Mouse (Mus musculus): ENCODE measurements around the gene Snx4. TPM values are rescaled to one million over a fixed set of nuclear protein-coding genes. Genes with fewer than 3 reads are reported as not detected.

Snx4 gene
- total and polyA plus RNA-seq, 2 experiments from 2014 or later, result 95.4 to 108 TPM

DNA sequence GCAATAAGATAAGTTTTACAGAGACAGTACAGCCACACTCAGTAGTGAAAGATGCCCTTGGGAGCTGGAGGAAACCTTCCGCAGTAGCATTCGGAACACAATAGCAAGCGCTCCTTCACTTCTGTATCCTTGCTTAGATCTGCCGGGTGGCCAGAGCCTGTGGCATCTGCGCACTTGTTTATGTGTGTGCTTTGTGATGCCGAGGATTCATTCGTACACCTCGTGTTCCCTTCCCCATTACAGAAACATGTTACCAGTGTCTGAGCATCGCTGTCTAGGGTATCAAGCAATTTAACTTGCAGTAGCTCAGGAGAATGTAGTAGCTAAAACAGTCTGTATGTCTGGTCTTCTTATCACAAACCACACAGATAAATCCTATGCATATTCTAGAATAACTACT lies 44.1 kb downstream of the Snx4 start:
- no peaks in the 10 kb centered on the region for H3K9me3 ChIP-seq (ENCODE audit: low read length)
- H3K9ac ChIP-seq, result no peak overlapping the region
- no peak overlapping the region for H3K4me2 ChIP-seq (ENCODE audit: low read depth)
- 94% methylated on average over 9 of the region's 9 CpGs for WGBS
- H3K4me3 ChIP-seq (ENCODE audit: low read depth, low read length), result no peak overlapping the region
- H3K4me1 ChIP-seq (ENCODE audit: insufficient read depth), result no peaks in the 10 kb centered on the region
- no peak for DNase-seq
- no peaks in the 10 kb centered on the region for H3K27me3 ChIP-seq (ENCODE audit: insufficient read depth, low read length)
- peaks cover 67% of the 10 kb centered on the region for H3K36me3 ChIP-seq (ENCODE audit: insufficient read depth)
- no peak for TF ChIP-seq CTCF (IDR thresholded peaks at IDR 0.05; ENCODE audit: low read depth)
- no peak for ATAC-seq
- H3K27ac ChIP-seq (ENCODE audit: low read depth, low read length), result no peak overlapping the region

GRCm38 (mm10) chr16:33297493-33297892 lies 46.3 kb downstream of the Snx4 start:
- no peak overlapping the region for H3K27ac ChIP-seq (ENCODE audit: low read depth, low read length)
- 95% methylated on average over 1 of the region's 1 CpGs for WGBS
- DNase-seq (no peak), ATAC-seq (no peak)
- no peak overlapping the region for H3K9ac ChIP-seq
- H3K4me1 ChIP-seq (ENCODE audit: insufficient read depth), result no peaks in the 10 kb centered on the region
- H3K36me3 ChIP-seq (ENCODE audit: insufficient read depth), result peaks cover 48% of the 10 kb centered on the region
- no peaks in the 10 kb centered on the region for H3K9me3 ChIP-seq (ENCODE audit: low read length)
- no peak overlapping the region for H3K4me3 ChIP-seq (ENCODE audit: low read depth, low read length)
- H3K4me2 ChIP-seq (ENCODE audit: low read depth), result no peak overlapping the region
- no peaks in the 10 kb centered on the region for H3K27me3 ChIP-seq (ENCODE audit: insufficient read depth, low read length)
- no peak for TF ChIP-seq CTCF (IDR thresholded peaks at IDR 0.05; ENCODE audit: low read depth)

DNA sequence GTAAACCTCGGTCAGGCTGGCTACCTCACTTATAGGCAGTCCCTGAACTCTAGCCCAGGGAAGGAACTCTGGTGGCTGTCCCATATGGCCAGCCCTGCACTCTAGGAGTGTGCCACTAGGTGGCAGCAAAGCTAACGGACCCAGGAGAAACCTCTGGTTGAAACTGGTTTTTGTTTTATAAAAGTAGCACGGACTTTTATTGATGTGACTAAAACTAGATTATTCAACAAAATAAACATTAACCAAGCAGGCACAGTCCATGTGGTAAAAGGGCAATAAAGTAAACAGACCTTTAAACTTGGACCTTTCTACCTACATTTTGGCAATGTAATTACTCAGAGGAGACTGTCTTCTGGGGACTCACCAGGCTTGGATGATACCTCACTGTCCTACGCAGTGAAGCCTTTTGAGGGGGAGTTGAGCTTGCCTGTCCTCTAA lies 55.4 kb downstream of the Snx4 start:
- Histone ChIP-seq H3K27ac (ENCODE audit: low read depth, low read length) (no peak overlapping the region), H3K4me2 (ENCODE audit: low read depth) (no peak overlapping the region), H3K9me3 (ENCODE audit: low read length) (no peaks in the 10 kb centered on the region), H3K4me1 (ENCODE audit: insufficient read depth) (no peaks in the 10 kb centered on the region), H3K4me3 (ENCODE audit: low read depth, low read length) (no peak overlapping the region), H3K27me3 (ENCODE audit: insufficient read depth, low read length) (no peaks in the 10 kb centered on the region), H3K9ac (no peak overlapping the region), H3K36me3 (ENCODE audit: insufficient read depth) (peaks cover 12% of the 10 kb centered on the region)
- DNase-seq, result peak; percentile 88
- peak; percentile 72; the same call in 1 of the 2 replicates for ATAC-seq
- peak; percentile 92 for TF ChIP-seq CTCF (IDR thresholded peaks at IDR 0.05; ENCODE audit: low read depth)
- WGBS, result 10% methylated on average over 4 of the region's 4 CpGs

DNA sequence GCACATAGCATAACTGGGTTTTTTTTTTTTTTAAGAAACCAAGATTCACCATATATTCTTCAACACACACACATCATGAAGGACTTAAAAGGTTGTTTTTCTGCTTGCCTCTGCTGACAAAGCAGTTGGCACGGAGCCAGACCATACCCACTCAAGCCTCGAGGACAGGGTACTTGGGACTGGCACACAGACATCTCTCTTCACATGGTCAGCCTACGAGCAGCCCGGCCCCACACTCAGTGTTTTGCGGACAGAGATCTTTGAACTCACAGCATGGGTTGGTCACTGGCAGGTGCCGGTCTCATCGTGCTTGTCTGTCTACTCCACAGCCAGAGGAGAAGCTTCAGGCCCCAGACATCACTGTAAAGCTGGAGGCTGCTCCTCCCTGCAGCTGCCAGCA lies 56.5 kb downstream of the Snx4 start:
- DNase-seq, result no peak

GRCm38 (mm10) chr16:33309066-33309465 lies 57.8 kb downstream of the Snx4 start:
- no peaks in the 10 kb centered on the region for H3K4me1 ChIP-seq (ENCODE audit: insufficient read depth)
- H3K36me3 ChIP-seq (ENCODE audit: insufficient read depth), result peaks cover 12% of the 10 kb centered on the region
- H3K4me3 ChIP-seq (ENCODE audit: low read depth, low read length), result no peak overlapping the region
- no peak for DNase-seq
- no peak overlapping the region for H3K9ac ChIP-seq
- H3K4me2 ChIP-seq (ENCODE audit: low read depth), result no peak overlapping the region
- H3K27ac ChIP-seq (ENCODE audit: low read depth, low read length), result no peak overlapping the region
- no peaks in the 10 kb centered on the region for H3K9me3 ChIP-seq (ENCODE audit: low read length)
- no peaks in the 10 kb centered on the region for H3K27me3 ChIP-seq (ENCODE audit: insufficient read depth, low read length)
- TF ChIP-seq CTCF (IDR thresholded peaks at IDR 0.05; ENCODE audit: low read depth), result no peak
- WGBS, result 73% methylated on average over 3 of the region's 3 CpGs
- ATAC-seq, result no peak

More for the DNA sequence above, 56.5 kb downstream of the Snx4 start:
- no peak overlapping the region for H3K4me2 ChIP-seq (ENCODE audit: low read depth)
- no peaks in the 10 kb centered on the region for H3K9me3 ChIP-seq (ENCODE audit: low read length)
- no peaks in the 10 kb centered on the region for H3K27me3 ChIP-seq (ENCODE audit: insufficient read depth, low read length)
- ATAC-seq, result no peak
- H3K36me3 ChIP-seq (ENCODE audit: insufficient read depth), result peaks cover 12% of the 10 kb centered on the region
- H3K4me1 ChIP-seq (ENCODE audit: insufficient read depth), result no peaks in the 10 kb centered on the region
- 68% methylated on average over 7 of the region's 7 CpGs for WGBS
- no peak overlapping the region for H3K9ac ChIP-seq
- no peak overlapping the region for H3K4me3 ChIP-seq (ENCODE audit: low read depth, low read length)
- H3K27ac ChIP-seq (ENCODE audit: low read depth, low read length), result no peak overlapping the region
- no peak for TF ChIP-seq CTCF (IDR thresholded peaks at IDR 0.05; ENCODE audit: low read depth)

- 91% methylated on average over 4 of the region's 4 CpGs for WGBS
- ATAC-seq (no peak), DNase-seq (no peak)
- Histone ChIP-seq H3K9me3 (ENCODE audit: low read length) (no peaks in the 10 kb centered on the region), H3K4me2 (ENCODE audit: low read depth) (no peak overlapping the region), H3K4me1 (ENCODE audit: insufficient read depth) (no peaks in the 10 kb centered on the region), H3K9ac (no peak overlapping the region), H3K27ac (ENCODE audit: low read depth, low read length) (no peak overlapping the region), H3K36me3 (ENCODE audit: insufficient read depth) (no peaks in the 10 kb centered on the region), H3K4me3 (ENCODE audit: low read depth, low read length) (no peak overlapping the region), H3K27me3 (ENCODE audit: insufficient read depth, low read length) (no peaks in the 10 kb centered on the region)
- TF ChIP-seq CTCF (IDR thresholded peaks at IDR 0.05; ENCODE audit: low read depth), result no peak
These were observed 64.4 kb downstream of the Snx4 start for GRCm38 (mm10) chr16:33315611-33316010.

GRCm38 (mm10) chr16:33317646-33318045 lies 66.4 kb downstream of the Snx4 start:
- Histone ChIP-seq H3K9ac (no peak overlapping the region), H3K9me3 (ENCODE audit: low read length) (no peaks in the 10 kb centered on the region), H3K36me3 (ENCODE audit: insufficient read depth) (no peaks in the 10 kb centered on the region), H3K4me3 (ENCODE audit: low read depth, low read length) (no peak overlapping the region), H3K4me1 (ENCODE audit: insufficient read depth) (no peaks in the 10 kb centered on the region), H3K27ac (ENCODE audit: low read depth, low read length) (no peak overlapping the region), H3K27me3 (ENCODE audit: insufficient read depth, low read length) (no peaks in the 10 kb centered on the region), H3K4me2 (ENCODE audit: low read depth) (no peak overlapping the region)
- no peak for DNase-seq
- no peak for TF ChIP-seq CTCF (IDR thresholded peaks at IDR 0.05; ENCODE audit: low read depth)
- no peak for ATAC-seq
- 71% methylated on average over 3 of the region's 3 CpGs for whole genome bisulfite sequencing

- DNase-seq, result no peak
- Histone ChIP-seq H3K9me3 (ENCODE audit: low read length) (no peaks in the 10 kb centered on the region), H3K27me3 (ENCODE audit: insufficient read depth, low read length) (no peaks in the 10 kb centered on the region), H3K4me1 (ENCODE audit: insufficient read depth) (no peaks in the 10 kb centered on the region), H3K4me2 (ENCODE audit: low read depth) (no peak overlapping the region), H3K9ac (no peak overlapping the region), H3K4me3 (ENCODE audit: low read depth, low read length) (no peak overlapping the region), H3K27ac (ENCODE audit: low read depth, low read length) (no peak overlapping the region), H3K36me3 (ENCODE audit: insufficient read depth) (no peaks in the 10 kb centered on the region)
- WGBS, result 87% methylated on average over 7 of the region's 7 CpGs
- no peak for TF ChIP-seq CTCF (IDR thresholded peaks at IDR 0.05; ENCODE audit: low read depth)
- ATAC-seq, result no peak
These were observed 66.8 kb downstream of the Snx4 start for GRCm38 (mm10) chr16:33318059-33318458.

All from forebrain, postnatal 0 days (tissue).